Mouse (Mus musculus): ENCODE measurements around the gene Olfm3. TPM values are rescaled to one million over a fixed set of nuclear protein-coding genes. Genes with fewer than 3 reads are reported as not detected.

Gene Olfm3
- not detected in 3 replicates for total RNA-seq (2017)

GRCm38 (mm10) chr3:114903924-114904438 lies at the start of gene Olfm3:
Gene Olfm3, plus strand, starts transcription at chr3:114904078.
- no peak for ATAC-seq (replicated peaks; ENCODE audit: insufficient number of reproducible peaks, low FRiP score, low TSS enrichment, poor library complexity, severe bottlenecking)

- ATAC-seq (replicated peaks; ENCODE audit: insufficient number of reproducible peaks, low FRiP score, low TSS enrichment, poor library complexity, severe bottlenecking): no peak
Observed at GRCm38 (mm10) chr3:114889764-114890163, 14.1 kb upstream of the Olfm3 start.

GRCm38 (mm10) chr3:114904633-114905423 lies 950 bp downstream of the Olfm3 start:
- no peak for ATAC-seq (replicated peaks; ENCODE audit: insufficient number of reproducible peaks, low FRiP score, low TSS enrichment, poor library complexity, severe bottlenecking)

- ATAC-seq (replicated peaks; ENCODE audit: insufficient number of reproducible peaks, low FRiP score, low TSS enrichment, poor library complexity, severe bottlenecking): no peak
Observed at GRCm38 (mm10) chr3:114907537-114907936, 3.7 kb downstream of the Olfm3 start.

- no peak for ATAC-seq (replicated peaks; ENCODE audit: insufficient number of reproducible peaks, low FRiP score, low TSS enrichment, poor library complexity, severe bottlenecking)
Observed at GRCm38 (mm10) chr3:114908846-114909245, 5.0 kb downstream of the Olfm3 start.

GRCm38 (mm10) chr3:114920102-114920501 lies 16.2 kb downstream of the Olfm3 start:
- ATAC-seq (replicated peaks; ENCODE audit: insufficient number of reproducible peaks, low FRiP score, low TSS enrichment, poor library complexity, severe bottlenecking): no peak

GRCm38 (mm10) chr3:114929605-114930004 lies 25.7 kb downstream of the Olfm3 start:
- ATAC-seq (replicated peaks; ENCODE audit: insufficient number of reproducible peaks, low FRiP score, low TSS enrichment, poor library complexity, severe bottlenecking): no peak

- ATAC-seq (replicated peaks; ENCODE audit: insufficient number of reproducible peaks, low FRiP score, low TSS enrichment, poor library complexity, severe bottlenecking): no peak
Observed at GRCm38 (mm10) chr3:114930336-114930735, 26.5 kb downstream of the Olfm3 start.

GRCm38 (mm10) chr3:114930796-114931195 lies 26.9 kb downstream of the Olfm3 start:
- no peak for ATAC-seq (replicated peaks; ENCODE audit: insufficient number of reproducible peaks, low FRiP score, low TSS enrichment, poor library complexity, severe bottlenecking)

GRCm38 (mm10) chr3:114932881-114933280 lies 29.0 kb downstream of the Olfm3 start:
- no peak for ATAC-seq (replicated peaks; ENCODE audit: insufficient number of reproducible peaks, low FRiP score, low TSS enrichment, poor library complexity, severe bottlenecking)

GRCm38 (mm10) chr3:114954904-114955303 lies 51.0 kb downstream of the Olfm3 start:
- ATAC-seq (replicated peaks; ENCODE audit: insufficient number of reproducible peaks, low FRiP score, low TSS enrichment, poor library complexity, severe bottlenecking): no peak

GRCm38 (mm10) chr3:114959311-114959967 lies 55.6 kb downstream of the Olfm3 start:
- no peak for ATAC-seq (replicated peaks; ENCODE audit: insufficient number of reproducible peaks, low FRiP score, low TSS enrichment, poor library complexity, severe bottlenecking)

- no peak for ATAC-seq (replicated peaks; ENCODE audit: insufficient number of reproducible peaks, low FRiP score, low TSS enrichment, poor library complexity, severe bottlenecking)
Observed at GRCm38 (mm10) chr3:114962316-114963083, 58.6 kb downstream of the Olfm3 start.

GRCm38 (mm10) chr3:114971183-114971582 lies 67.3 kb downstream of the Olfm3 start:
- ATAC-seq (replicated peaks; ENCODE audit: insufficient number of reproducible peaks, low FRiP score, low TSS enrichment, poor library complexity, severe bottlenecking): no peak

- no peak for ATAC-seq (replicated peaks; ENCODE audit: insufficient number of reproducible peaks, low FRiP score, low TSS enrichment, poor library complexity, severe bottlenecking)
Observed at GRCm38 (mm10) chr3:114972522-114972921, 68.6 kb downstream of the Olfm3 start.

GRCm38 (mm10) chr3:114990828-114991227 lies 87.0 kb downstream of the Olfm3 start:
- ATAC-seq (replicated peaks; ENCODE audit: insufficient number of reproducible peaks, low FRiP score, low TSS enrichment, poor library complexity, severe bottlenecking): no peak

GRCm38 (mm10) chr3:114995956-114996355 lies 92.1 kb downstream of the Olfm3 start:
- no peak for ATAC-seq (replicated peaks; ENCODE audit: insufficient number of reproducible peaks, low FRiP score, low TSS enrichment, poor library complexity, severe bottlenecking)

GRCm38 (mm10) chr3:115027560-115027959 lies 123.7 kb downstream of the Olfm3 start:
- ATAC-seq (replicated peaks; ENCODE audit: insufficient number of reproducible peaks, low FRiP score, low TSS enrichment, poor library complexity, severe bottlenecking): no peak

- ATAC-seq (replicated peaks; ENCODE audit: insufficient number of reproducible peaks, low FRiP score, low TSS enrichment, poor library complexity, severe bottlenecking): no peak
Observed at GRCm38 (mm10) chr3:115028046-115028445, 124.2 kb downstream of the Olfm3 start.
